Mouse (Mus musculus) midbrain, embryonic 16.5 days (tissue): ENCODE measurements around the gene Mroh3. TPM values are rescaled to one million over a fixed set of nuclear protein-coding genes. Genes with fewer than 3 reads are reported as not detected.

Experiments used
- ATAC-seq: fragments of 200-750 bp; cut with Nextera tagmentation; 2 replicates; pipeline ENCODE4 v1.8.0; 2017; ENCODE audit warnings: moderate TSS enrichment
- H3K27ac ChIP-seq: fragments of 300-500 bp; sonication (generic); 2 replicates; pipeline ENCODE4 v1.5.1; 2014; ENCODE audit warnings: mild to moderate bottlenecking, low read length, mixed read lengths
- H3K27me3 ChIP-seq: fragments of 300-500 bp; sonication (generic); 2 replicates; pipeline ENCODE4 v1.6.1; 2014; ENCODE audit warnings: low read depth, low read length, mixed read lengths; ENCODE audit not compliant: control insufficient read depth, insufficient read depth
- H3K36me3 ChIP-seq: fragments of 300-500 bp; sonication (generic); 2 replicates; pipeline ENCODE4 v1.6.1; 2014; ENCODE audit warnings: mild to moderate bottlenecking, low read length, moderate library complexity, mixed read lengths; ENCODE audit not compliant: control insufficient read depth, insufficient read depth
- H3K4me1 ChIP-seq: fragments of 300-500 bp; sonication (generic); 2 replicates; pipeline ENCODE4 v1.6.1; 2014; ENCODE audit warnings: mild to moderate bottlenecking, low read length, mixed read lengths; ENCODE audit not compliant: control insufficient read depth, insufficient read depth
- H3K4me2 ChIP-seq: fragments of 300-500 bp; sonication (generic); 2 replicates; pipeline ENCODE4 v1.6.1; 2014; ENCODE audit warnings: mild to moderate bottlenecking, low read length, mixed read lengths
- H3K4me3 ChIP-seq: fragments of 300-500 bp; sonication (generic); 2 replicates; pipeline ENCODE4 v1.5.1; 2014; ENCODE audit warnings: low read depth, mild to moderate bottlenecking, low read length, moderate library complexity, mixed read lengths
- H3K9ac ChIP-seq: fragments of 300-500 bp; sonication (generic); 2 replicates; pipeline ENCODE4 v1.6.1; 2014; ENCODE audit warnings: low read depth, low read length, mixed read lengths
- H3K9me3 ChIP-seq: fragments of 300-500 bp; sonication (generic); replicated peaks from 2 replicates; pipeline ENCODE4 v1.6.1; 2014; ENCODE audit warnings: mild to moderate bottlenecking, low read length, mixed read lengths; ENCODE audit not compliant: control insufficient read depth, poor library complexity, severe bottlenecking
- WGBS: fragments of 180-500 bp; shearing (Covaris S2); extraction: QIAGEN DNeasy Blood & Tissue Kit; methylation state at CpG from one replicate; pipeline ENCODE4 v1.1.7; 2014; 5-methylcytosine and 5-hydroxymethylcytosine counted together
- polyA plus RNA-seq: library from polyadenylated mRNA; unstranded; fragments of >200 nt; fragmentation: Nextera tagmentation; extraction: Ambion mirVana; gene quantifications from 2 replicates; pipeline ENCODE4 v1.2.1, GENCODE M21; 2015

Gene Mroh3
- polyA plus RNA-seq, 1 experiment from 2014 or later, result not detected

- H3K27me3 ChIP-seq, result no peaks in the 10 kb centered on the region
- no peak overlapping the region for H3K4me3 ChIP-seq
- no peaks in the 10 kb centered on the region for H3K4me1 ChIP-seq
- no peak overlapping the region for H3K27ac ChIP-seq
- H3K9ac ChIP-seq, result no peak overlapping the region
- no peak overlapping the region for H3K4me2 ChIP-seq
- no peaks in the 10 kb centered on the region for H3K9me3 ChIP-seq
- H3K36me3 ChIP-seq, result no peaks in the 10 kb centered on the region
- ATAC-seq, result no peak
- 71% methylated on average over 5 of the region's 5 CpGs for WGBS
These were observed 37.0 kb upstream of the Mroh3 start for GRCm38 (mm10) chr1:136249662-136250061.

DNA sequence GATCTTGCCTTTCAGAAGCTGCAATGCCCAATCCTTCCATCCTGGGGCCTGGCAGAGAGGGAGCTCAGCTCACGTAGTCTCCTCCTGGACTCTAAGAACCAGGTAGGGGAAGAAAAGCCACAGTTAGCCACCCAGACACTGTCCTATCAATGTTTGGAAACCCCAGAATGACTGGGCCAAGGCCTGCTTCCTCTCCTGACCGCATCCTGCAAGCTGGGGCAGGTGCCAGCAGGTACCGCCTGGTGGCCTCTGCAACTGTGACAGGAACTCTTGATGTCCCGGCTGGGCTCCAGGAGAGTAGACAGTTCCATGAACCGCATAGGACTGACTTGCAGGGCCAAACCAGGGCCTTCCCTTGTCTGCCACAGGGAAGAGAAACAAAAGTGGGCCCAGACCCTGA lies 34.8 kb upstream of the Mroh3 start:
- Histone ChIP-seq H3K27ac (no peak overlapping the region), H3K36me3 (no peaks in the 10 kb centered on the region), H3K4me2 (no peak overlapping the region), H3K9ac (no peak overlapping the region), H3K27me3 (no peaks in the 10 kb centered on the region; the same call in 1 of the 2 replicates), H3K9me3 (no peaks in the 10 kb centered on the region), H3K4me1 (no peaks in the 10 kb centered on the region), H3K4me3 (no peak overlapping the region)
- 92% methylated on average over 5 of the region's 5 CpGs for WGBS
- ATAC-seq, result no peak

GRCm38 (mm10) chr1:136244469-136244868 lies 31.8 kb upstream of the Mroh3 start:
- no peak overlapping the region for H3K4me3 ChIP-seq
- no peaks in the 10 kb centered on the region; the same call in 1 of the 2 replicates for H3K9me3 ChIP-seq
- H3K36me3 ChIP-seq, result no peaks in the 10 kb centered on the region
- no peak for ATAC-seq
- no peaks in the 10 kb centered on the region; the same call in 1 of the 2 replicates for H3K27me3 ChIP-seq
- H3K27ac ChIP-seq, result no peak overlapping the region
- H3K4me2 ChIP-seq, result no peak overlapping the region
- 93% methylated on average over 4 of the region's 5 CpGs for WGBS
- H3K9ac ChIP-seq, result no peak overlapping the region
- H3K4me1 ChIP-seq, result no peaks in the 10 kb centered on the region

GRCm38 (mm10) chr1:136241801-136242200 lies 29.2 kb upstream of the Mroh3 start:
- no peak for ATAC-seq
- Histone ChIP-seq H3K27ac (no peak overlapping the region), H3K4me1 (no peaks in the 10 kb centered on the region), H3K9ac (no peak overlapping the region), H3K4me2 (no peak overlapping the region), H3K36me3 (no peaks in the 10 kb centered on the region), H3K27me3 (no peaks in the 10 kb centered on the region; the same call in 1 of the 2 replicates), H3K9me3 (no peaks in the 10 kb centered on the region; the same call in 1 of the 2 replicates), H3K4me3 (no peak overlapping the region)
- 87% methylated on average over 7 of the region's 7 CpGs for WGBS

DNA sequence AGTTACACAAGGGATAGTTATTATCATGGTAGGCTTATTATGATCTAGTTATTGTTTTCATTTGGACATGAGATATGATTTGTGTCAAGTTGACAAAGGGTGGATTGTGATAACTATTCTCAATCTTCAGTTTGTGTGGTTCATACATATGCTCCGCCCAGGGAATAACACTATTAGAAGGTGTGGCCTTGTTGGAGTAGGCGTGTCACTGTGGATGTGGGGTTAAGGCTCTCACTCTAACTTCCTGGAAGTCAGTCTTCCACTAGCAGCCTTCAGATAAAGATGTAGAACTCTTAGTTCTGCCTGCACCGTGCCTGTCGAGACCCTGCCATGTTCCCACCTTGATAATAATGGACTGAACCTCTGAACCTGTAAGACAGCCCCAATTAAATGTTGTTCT lies 25.9 kb upstream of the Mroh3 start:
- no peak overlapping the region for H3K4me2 ChIP-seq
- no peak overlapping the region for H3K4me3 ChIP-seq
- 89% methylated on average over 4 of the region's 4 CpGs for WGBS
- H3K27me3 ChIP-seq, result no peaks in the 10 kb centered on the region; the same call in 1 of the 2 replicates
- no peak overlapping the region for H3K9ac ChIP-seq
- ATAC-seq, result no peak
- peaks cover 4% of the 10 kb centered on the region; the same call in 1 of the 2 replicates for H3K4me1 ChIP-seq
- H3K27ac ChIP-seq, result no peak overlapping the region
- no peaks in the 10 kb centered on the region for H3K36me3 ChIP-seq
- H3K9me3 ChIP-seq, result no peaks in the 10 kb centered on the region; the same call in 1 of the 2 replicates

GRCm38 (mm10) chr1:136234595-136235092 lies 22.0 kb upstream of the Mroh3 start:
- Histone ChIP-seq H3K36me3 (no peaks in the 10 kb centered on the region), H3K27me3 (peaks cover 3% of the 10 kb centered on the region; the same call in 1 of the 2 replicates), H3K27ac (no peak overlapping the region), H3K4me1 (peaks cover 28% of the 10 kb centered on the region), H3K9me3 (no peaks in the 10 kb centered on the region), H3K9ac (peak overlapping the region; percentile 77), H3K4me2 (peak overlapping the region; percentile 91), H3K4me3 (peak overlapping the region; percentile 62)
- ATAC-seq, result peak; percentile 10; the same call in 1 of the 2 replicates
- under 1% methylated on average over 9 of the region's 9 CpGs for WGBS

DNA sequence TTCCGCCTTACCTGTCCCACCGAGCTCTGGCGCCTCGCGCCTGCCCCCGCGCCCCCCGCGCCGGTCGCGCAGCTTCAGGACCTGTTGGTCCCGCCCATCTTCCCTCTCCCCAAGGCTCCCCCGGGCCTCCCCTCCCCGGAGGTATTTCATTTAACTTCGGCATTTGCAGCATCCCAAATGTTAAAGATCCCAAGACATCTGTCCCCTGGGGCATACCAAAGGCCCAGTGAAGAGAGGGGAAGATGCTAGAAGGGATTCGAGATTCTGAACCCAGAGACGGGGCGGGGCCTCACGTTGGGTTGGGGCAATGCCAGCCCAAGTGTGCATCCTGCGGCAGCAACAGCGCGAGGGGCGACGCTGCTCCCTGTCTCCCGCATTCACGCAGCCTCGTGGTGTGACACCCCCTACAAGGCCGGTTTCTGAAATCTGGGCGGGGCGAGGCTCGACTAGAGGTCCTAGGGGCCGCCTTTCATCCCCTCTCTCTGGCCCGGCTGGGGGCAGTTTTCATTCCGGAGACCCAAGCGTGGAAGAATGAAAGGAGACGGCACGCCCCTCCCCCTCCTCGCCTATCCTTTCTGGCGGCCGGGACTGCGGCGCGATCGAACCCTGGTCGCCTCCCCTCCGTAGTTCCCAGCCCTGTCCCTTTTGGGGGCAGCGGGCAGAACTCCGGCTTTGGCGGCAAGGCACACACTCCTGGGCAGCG lies 21.4 kb upstream of the Mroh3 start, which contains the start of gene Inava:
TSS of gene Inava (minus strand) at position 373 of the 703 bp plus-strand sequence.
- H3K27me3 ChIP-seq, result peaks cover 3% of the 10 kb centered on the region; the same call in 1 of the 2 replicates
- peak within 1 kb of the TSS; percentile 62 for H3K4me3 ChIP-seq
- peak; percentile 70 for ATAC-seq
- H3K27ac ChIP-seq, result peak within 1 kb of the TSS; percentile 35; the same call in 1 of the 2 replicates
- H3K4me1 ChIP-seq, result peaks cover 29% of the 10 kb centered on the region
- WGBS, result 1% methylated on average over 47 of the region's 51 CpGs
- H3K36me3 ChIP-seq, result no peaks in the 10 kb centered on the region
- no peaks in the 10 kb centered on the region for H3K9me3 ChIP-seq
- peak within 1 kb of the TSS; percentile 91 for H3K4me2 ChIP-seq
- H3K9ac ChIP-seq, result peak within 1 kb of the TSS; percentile 77

- no peak overlapping the region; the same call in 1 of the 2 replicates for H3K27ac ChIP-seq
- 0 out of 2 replicates have a peak, but pooled peaks have one; percentile 7 for ATAC-seq
- peak overlapping the region; percentile 91 for H3K4me2 ChIP-seq
- peak overlapping the region; percentile 49 for H3K9ac ChIP-seq
- peak overlapping the region; percentile 62 for H3K4me3 ChIP-seq
- 2% methylated on average over 23 of the region's 23 CpGs for WGBS
- peaks cover 35% of the 10 kb centered on the region for H3K4me1 ChIP-seq
- H3K36me3 ChIP-seq, result no peaks in the 10 kb centered on the region
- no peaks in the 10 kb centered on the region for H3K9me3 ChIP-seq
- H3K27me3 ChIP-seq, result peaks cover 3% of the 10 kb centered on the region; the same call in 1 of the 2 replicates
These were observed 20.6 kb upstream of the Mroh3 start for GRCm38 (mm10) chr1:136232986-136233790.
